Mouse (Mus musculus) brown adipose tissue, adult 24 weeks (tissue): ENCODE results near the gene Cib3. TPM values are rescaled to one million over a fixed set of nuclear protein-coding genes. Genes with fewer than 3 reads are reported as not detected.

ENCODE experiments used
- H3K27ac ChIP-seq: fragments of 200-500 bp; replicated peaks from 2 replicates; pipeline ENCODE4 v1.5.1; 2012; ENCODE audit warnings: low read depth, mild to moderate bottlenecking, low read length
- H3K4me1 ChIP-seq: fragments of 200-500 bp; 2 replicates; pipeline ENCODE4 v1.6.1; 2012; ENCODE audit warnings: low read length, mixed read lengths; ENCODE audit not compliant: control insufficient read depth, insufficient read depth, insufficient read length
- H3K4me3 ChIP-seq: fragments of 200-500 bp; 2 replicates; pipeline ENCODE4 v1.5.1; 2012; ENCODE audit warnings: low read depth, mild to moderate bottlenecking, low read length, moderate library complexity; ENCODE audit not compliant: insufficient read depth
- polyA plus RNA-seq: library from polyadenylated mRNA; stranded (reverse); fragments of >200 nt; gene quantifications from 2 replicates; pipeline ENCODE4 v1.2.4, GENCODE M21; 2012; ENCODE audit not compliant: missing spikeins, insufficient read depth, insufficient read length

Cib3 gene
- polyA plus RNA-seq, 1 experiment = not detected

- no peak overlapping the region for H3K4me3 ChIP-seq
- H3K4me1 ChIP-seq = no peaks in the 10 kb centered on the region
- no peak overlapping the region; the same call in 1 of the 2 replicates for H3K27ac ChIP-seq
Measured at GRCm38 (mm10) chr8:72183554-72184202, 29.0 kb downstream of the Cib3 start.

DNA sequence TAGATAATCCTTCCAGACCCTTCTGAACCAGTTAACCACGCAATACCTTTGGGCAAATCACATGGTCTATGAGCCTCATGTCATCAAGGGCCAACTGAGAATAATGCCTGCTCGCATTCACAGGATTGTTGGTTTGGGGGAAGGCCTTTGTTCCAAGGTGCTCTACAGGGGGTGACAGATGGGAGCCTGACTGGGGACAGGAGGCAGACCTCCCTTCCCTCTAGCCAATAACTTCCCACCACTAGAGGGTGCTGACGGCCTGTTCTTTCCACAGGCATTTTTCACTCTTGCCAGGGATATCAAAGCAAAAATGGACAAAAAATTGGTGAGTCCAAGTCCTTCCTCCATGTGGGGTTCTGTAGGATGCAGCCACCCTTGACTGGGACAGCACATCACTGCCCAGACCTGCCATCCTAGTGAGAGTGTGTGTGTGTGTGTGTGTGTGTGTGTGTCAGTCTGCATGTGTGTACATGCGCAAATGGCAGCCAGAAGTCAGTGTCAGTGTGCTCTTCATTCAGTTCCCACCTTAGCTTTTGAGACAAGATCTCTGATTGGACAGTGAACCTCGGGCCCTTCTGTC, 35.2 kb downstream of the Cib3 start:
- Histone ChIP-seq H3K27ac (no peak overlapping the region), H3K4me1 (no peaks in the 10 kb centered on the region), H3K4me3 (no peak overlapping the region)

- no peak overlapping the region for H3K27ac ChIP-seq
Measured at GRCm38 (mm10) chr8:72169681-72170249, 42.9 kb downstream of the Cib3 start.

GRCm38 (mm10) chr8:72169098-72169668, 43.5 kb downstream of the Cib3 start:
- H3K27ac ChIP-seq = no peak overlapping the region
- no peak overlapping the region for H3K4me3 ChIP-seq

More at GRCm38 (mm10) chr8:72169681-72170249, 42.9 kb downstream of the Cib3 start:
- Histone ChIP-seq H3K4me3 (no peak overlapping the region), H3K4me1 (no peaks in the 10 kb centered on the region)

GRCm38 (mm10) chr8:72162821-72163220, 49.8 kb downstream of the Cib3 start:
- Histone ChIP-seq H3K4me1 (peaks cover 7% of the 10 kb centered on the region), H3K27ac (no peak overlapping the region), H3K4me3 (no peak overlapping the region)

More at GRCm38 (mm10) chr8:72169098-72169668, 43.5 kb downstream of the Cib3 start:
- H3K4me1 ChIP-seq = no peaks in the 10 kb centered on the region

- peaks cover 7% of the 10 kb centered on the region for H3K4me1 ChIP-seq
- H3K27ac ChIP-seq = peak within 1 kb of the TSS; percentile 78
- peak within 1 kb of the TSS; percentile 85 for H3K4me3 ChIP-seq
Measured at GRCm38 (mm10) chr8:72160707-72161697, 51.6 kb downstream of the Cib3 start, which contains the start of gene Rab8a. Rab8a (plus strand) TSS chr8:72161200.

DNA sequence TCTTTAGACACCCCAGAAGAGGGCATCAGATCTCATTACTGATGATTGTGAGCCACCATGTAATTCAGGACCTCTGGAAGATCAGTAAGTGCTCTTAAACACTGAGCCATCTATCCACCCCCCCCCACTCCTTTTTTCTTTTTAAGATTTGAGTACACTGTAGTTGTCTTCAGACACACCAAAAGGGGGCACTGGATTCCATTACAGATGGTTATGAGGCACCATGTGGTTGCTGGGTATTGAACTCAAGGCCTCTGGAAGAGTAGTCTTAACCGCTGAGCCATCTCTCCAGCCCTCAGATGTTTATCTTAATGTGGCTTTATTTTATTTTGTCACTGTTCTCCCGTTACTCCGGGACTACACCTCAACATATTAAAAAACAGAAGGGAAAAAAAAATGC, 52.6 kb downstream of the Cib3 start:
- Histone ChIP-seq H3K4me1 (peaks cover 7% of the 10 kb centered on the region), H3K27ac (no peak overlapping the region), H3K4me3 (no peak overlapping the region; the same call in 1 of the 2 replicates)

DNA sequence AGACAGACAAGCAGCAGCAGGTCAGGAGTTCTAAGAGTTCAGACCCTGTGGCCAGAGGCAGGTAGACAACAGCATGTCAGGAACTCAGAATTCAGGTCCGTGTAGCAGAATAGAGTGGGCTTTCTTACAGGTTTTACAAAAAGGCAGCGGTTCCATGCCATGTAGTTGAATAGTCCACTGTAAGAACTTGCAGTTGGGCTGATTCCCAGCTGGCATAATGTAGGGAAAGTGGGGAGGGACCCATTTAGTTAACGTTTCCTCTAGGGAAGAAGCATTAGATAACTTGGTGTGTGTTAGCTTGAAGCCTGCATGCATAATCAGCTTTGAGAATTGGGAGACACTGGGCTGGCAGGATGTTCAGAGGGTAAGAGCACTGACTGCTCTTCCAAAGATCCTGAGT, 53.9 kb downstream of the Cib3 start:
- Histone ChIP-seq H3K4me3 (no peak overlapping the region), H3K27ac (no peak overlapping the region), H3K4me1 (peaks cover 7% of the 10 kb centered on the region)

DNA sequence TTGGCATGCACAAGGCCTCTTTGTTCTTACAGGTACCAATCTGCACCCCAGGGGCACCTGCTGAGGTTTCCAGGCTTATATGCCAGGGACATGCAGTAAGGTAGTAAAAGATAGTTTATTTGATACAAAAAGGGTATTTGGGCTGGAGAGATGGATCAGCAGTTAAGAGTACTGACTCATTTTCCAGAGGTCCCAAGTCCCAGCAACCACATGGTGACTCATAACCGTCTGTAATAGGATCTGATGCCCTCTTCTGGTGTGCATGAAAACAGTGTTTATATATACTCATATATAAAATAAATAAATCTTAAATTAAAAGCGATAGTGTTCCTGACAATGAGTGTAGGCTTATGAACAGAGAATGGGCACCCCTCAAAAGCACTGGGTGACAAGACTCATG, 54.5 kb downstream of the Cib3 start:
- Histone ChIP-seq H3K4me3 (no peak overlapping the region), H3K27ac (no peak overlapping the region), H3K4me1 (peaks cover 7% of the 10 kb centered on the region)

Other genes with a start within 250 kb of the Cib3 start
- 1.5 and 2.9 TPM in 2 replicates for gene Cyp4f18, start 203.2 kb downstream of the Cib3 start, polyA plus RNA-seq
- gene Olfr372, start 171.6 kb downstream of the Cib3 start, polyA plus RNA-seq = not detected in 2 replicates
- gene Olfr373, start 129.7 kb downstream of the Cib3 start, polyA plus RNA-seq = not detected in 2 replicates
- gene Olfr374, start 105.8 kb downstream of the Cib3 start, polyA plus RNA-seq = not detected in 2 replicates
- gene Tpm4, start 77.9 kb downstream of the Cib3 start, polyA plus RNA-seq = 55.2 and 64.0 TPM in 2 replicates
- 33.8 and 56.6 TPM in 2 replicates for gene Rab8a, start 51.6 kb downstream of the Cib3 start, polyA plus RNA-seq
- not detected in 2 replicates for gene Hsh2d, start 23.2 kb downstream of the Cib3 start, polyA plus RNA-seq
- gene Gm11034, start 799 bp upstream of the Cib3 start, polyA plus RNA-seq = not detected in 2 replicates
- gene Fam32a, start 6.9 kb upstream of the Cib3 start, polyA plus RNA-seq = 26.9 and 41.8 TPM in 2 replicates
- 35.6 and 49.6 TPM in 2 replicates for gene Ap1m1, start 27.2 kb upstream of the Cib3 start, polyA plus RNA-seq
- not detected in 2 replicates for gene Gm10282, start 92.4 kb upstream of the Cib3 start, polyA plus RNA-seq
- gene Klf2, start 106.2 kb upstream of the Cib3 start, polyA plus RNA-seq = 30.6 and 88.0 TPM in 2 replicates
- gene Eps15l1, start 208.6 kb upstream of the Cib3 start, polyA plus RNA-seq = 18.0 and 21.1 TPM in 2 replicates
- 13.0 and 13.1 TPM in 2 replicates for gene Calr3, start 231.0 kb upstream of the Cib3 start, polyA plus RNA-seq
- gene 1700030K09Rik, start 231.0 kb upstream of the Cib3 start, polyA plus RNA-seq = 3.1 and 4.9 TPM in 2 replicates